Mouse (Mus musculus) MEL (cell line): ENCODE measurements around the gene Tbcd.
A peak's percentile ranks its signal among the peaks of the same experiment; 100 is the strongest.

Experiments used
- CTCF ChIP-seq, 3 experiments: IDR thresholded peaks in 2 of 3; conservative IDR thresholded peaks in 1 of 3; 2 replicates each; pipeline ENCODE4 v1.5.1; 2011 to 2012; ENCODE audit warnings: low read length in 3 of 3, low read depth in 2 of 3, mild to moderate bottlenecking in 2 of 3, improper control_type of control experiment in 1 of 3, inconsistent platforms in 1 of 3, mixed read lengths in 1 of 3, moderate library complexity in 1 of 3; ENCODE audit not compliant: control insufficient read depth in 1 of 3, insufficient read depth in 1 of 3, poor library complexity in 1 of 3, severe bottlenecking in 1 of 3
- KAT2A ChIP-seq: conservative IDR thresholded peaks from 2 replicates; pipeline ENCODE4 v1.6.1; 2012; ENCODE audit warnings: low read depth, low read length, improper control_type of control experiment, inconsistent platforms
- MAFK ChIP-seq: IDR thresholded peaks from 2 replicates; pipeline ENCODE4 v1.6.1; 2011; ENCODE audit warnings: low read depth, mild to moderate bottlenecking, low read length, improper control_type of control experiment, borderline replicate concordance
- POLR2A ChIP-seq, 2 experiments: IDR thresholded peaks; 2 replicates each; pipeline ENCODE4 v1.6.1; 2011 to 2012; ENCODE audit warnings: low read length in 2 of 2, mild to moderate bottlenecking in 2 of 2, control low read depth in 1 of 2, improper control_type of control experiment in 1 of 2, low read depth in 1 of 2, moderate library complexity in 1 of 2; ENCODE audit not compliant: control insufficient read depth in 1 of 2, insufficient read depth in 1 of 2, poor library complexity in 1 of 2
- RAD21 ChIP-seq: IDR thresholded peaks from 2 replicates; pipeline ENCODE4 v1.6.1; 2011; ENCODE audit warnings: mild to moderate bottlenecking, low read depth, low read length, improper control_type of control experiment
- ZNF384 ChIP-seq: IDR thresholded peaks from 2 replicates; pipeline ENCODE4 v1.6.1; 2012; ENCODE audit warnings: low read depth, mild to moderate bottlenecking, inconsistent platforms, low read length, improper control_type of control experiment

DNA sequence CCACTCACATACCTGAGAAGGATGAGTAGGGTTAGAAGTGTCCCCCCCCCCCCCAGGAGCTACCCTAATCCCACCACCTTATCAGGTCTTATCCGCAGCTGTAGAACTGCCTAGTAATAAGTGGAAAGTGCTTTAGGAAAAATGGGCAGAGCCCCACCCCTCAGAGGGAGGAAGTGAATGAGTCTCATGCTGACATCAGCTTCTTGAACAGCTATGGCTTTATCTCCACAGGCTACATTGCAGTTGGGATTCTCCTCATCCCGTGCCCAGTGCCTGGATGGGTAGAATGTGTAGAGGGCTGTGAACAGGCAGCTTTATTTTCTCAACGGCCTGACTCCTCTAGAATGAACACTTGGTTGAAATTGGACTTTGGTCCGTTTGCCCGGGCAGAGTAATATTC lies 95.5 kb downstream of the Tbcd start:
- TF ChIP-seq CTCF (IDR thresholded peaks at IDR 0.05 in 2 of 3, conservative IDR thresholded peaks at IDR 0.05 in 1 of 3; ENCODE audit: control insufficient read depth in 1 of 3, insufficient read depth in 1 of 3, low read depth in 2 of 3, low read length in 3 of 3, poor library complexity in 1 of 3, severe bottlenecking in 1 of 3) (no peak), POLR2A (IDR thresholded peaks at IDR 0.05; ENCODE audit: control insufficient read depth in 1 of 2, insufficient read depth in 1 of 2, low read depth in 1 of 2, low read length in 2 of 2, poor library complexity in 1 of 2) (no peak), MAFK (peak; percentile 57; the same call in 1 of the 2 replicates), KAT2A (no peak), ZNF384 (no peak), RAD21 (no peak)
